Mouse (Mus musculus) embryonic fibroblast, embryonic 13.5 days (primary cell): ENCODE results near the gene Ntmt1. TPM values are rescaled to one million over a fixed set of nuclear protein-coding genes. Genes with fewer than 3 reads are reported as not detected.

ENCODE experiments used
- H3K27ac ChIP-seq: 2 replicates; pipeline ENCODE4 v1.5.1; 2012; ENCODE audit warnings: low read length, control low read depth, inconsistent platforms; ENCODE audit not compliant: insufficient read depth
- H3K4me1 ChIP-seq: 2 replicates; pipeline ENCODE4 v1.6.1; 2011; ENCODE audit warnings: low read length; ENCODE audit not compliant: control insufficient read depth, insufficient read depth
- H3K4me3 ChIP-seq: 2 replicates; pipeline ENCODE4 v1.5.1; 2011; ENCODE audit warnings: mild to moderate bottlenecking, control low read depth, low read length; ENCODE audit not compliant: insufficient read depth
- CTCF ChIP-seq: IDR thresholded peaks from 2 replicates; pipeline ENCODE4 v1.5.1; 2011; ENCODE audit warnings: mild to moderate bottlenecking, control low read depth, low read length, moderate library complexity, borderline replicate concordance; ENCODE audit not compliant: insufficient read depth
- POLR2A ChIP-seq: IDR thresholded peaks from 2 replicates; pipeline ENCODE4 v1.6.1; 2011; ENCODE audit warnings: low read depth, mild to moderate bottlenecking, control low read depth, low read length, moderate library complexity
- polyA plus RNA-seq: library from polyadenylated mRNA; stranded (reverse); fragments of >200 nt; gene quantifications from 2 replicates; pipeline ENCODE4 v1.2.4, GENCODE M21; 2011; ENCODE audit warnings: low read depth; ENCODE audit not compliant: missing spikeins, insufficient read length

Gene Ntmt1
- polyA plus RNA-seq, 1 experiment: 25.6 TPM

- Histone ChIP-seq H3K4me3 (no peak overlapping the region), H3K4me1 (no peaks in the 10 kb centered on the region), H3K27ac (no peak overlapping the region)
- TF ChIP-seq CTCF (no peak), POLR2A (no peak)
Measured at GRCm38 (mm10) chr2:30769187-30769586, 38.4 kb upstream of the Ntmt1 start.

GRCm38 (mm10) chr2:30771368-30771805 is 36.2 kb upstream of the Ntmt1 start:
- H3K27ac ChIP-seq: no peak overlapping the region
- TF ChIP-seq CTCF: no peak
- TF ChIP-seq POLR2A: no peak
- H3K4me1 ChIP-seq: no peaks in the 10 kb centered on the region
- no peak overlapping the region for H3K4me3 ChIP-seq

DNA sequence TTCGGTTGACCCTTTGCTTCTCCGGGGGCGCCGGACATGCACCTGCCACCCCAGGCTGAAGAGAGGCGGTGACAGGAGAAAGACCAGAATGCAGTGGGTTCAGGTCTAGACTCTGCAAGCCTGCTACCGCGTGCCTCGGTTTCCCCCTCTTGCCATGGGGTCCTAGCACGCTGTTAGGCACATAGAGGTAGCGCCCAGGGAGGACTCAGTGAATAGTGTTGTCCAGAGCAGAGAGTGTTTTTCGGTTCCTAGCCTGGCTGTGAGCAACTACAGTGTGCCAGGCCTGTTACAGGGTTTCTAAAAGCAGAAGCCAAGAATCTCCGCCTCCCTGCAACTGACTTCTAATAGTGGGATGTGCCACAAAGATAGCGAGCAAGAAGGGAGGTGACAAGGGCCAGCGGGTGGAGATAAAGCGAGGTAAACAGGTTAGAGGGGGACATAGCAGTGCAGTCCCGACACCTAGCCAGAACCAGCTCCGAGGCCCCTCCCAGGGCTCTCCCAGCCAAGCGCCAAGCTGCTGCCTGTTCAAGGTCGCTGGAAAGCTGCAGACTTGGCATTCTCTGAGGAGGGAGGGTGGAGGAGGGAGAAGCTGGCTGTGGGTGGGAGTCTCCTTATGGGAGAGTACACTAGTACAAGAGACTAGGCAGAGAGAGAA is 35.7 kb upstream of the Ntmt1 start:
- no peaks in the 10 kb centered on the region for H3K4me1 ChIP-seq
- H3K4me3 ChIP-seq: no peak overlapping the region
- peak overlapping the region; percentile 5 for H3K27ac ChIP-seq
- TF ChIP-seq POLR2A (no peak; the same call in 1 of the 2 replicates), CTCF (no peak)

GRCm38 (mm10) chr2:30772581-30773312 is 34.9 kb upstream of the Ntmt1 start:
- TF ChIP-seq CTCF (no peak), POLR2A (no peak)
- Histone ChIP-seq H3K27ac (peak overlapping the region; percentile 67; the same call in 1 of the 2 replicates), H3K4me1 (no peaks in the 10 kb centered on the region), H3K4me3 (no peak overlapping the region)

DNA sequence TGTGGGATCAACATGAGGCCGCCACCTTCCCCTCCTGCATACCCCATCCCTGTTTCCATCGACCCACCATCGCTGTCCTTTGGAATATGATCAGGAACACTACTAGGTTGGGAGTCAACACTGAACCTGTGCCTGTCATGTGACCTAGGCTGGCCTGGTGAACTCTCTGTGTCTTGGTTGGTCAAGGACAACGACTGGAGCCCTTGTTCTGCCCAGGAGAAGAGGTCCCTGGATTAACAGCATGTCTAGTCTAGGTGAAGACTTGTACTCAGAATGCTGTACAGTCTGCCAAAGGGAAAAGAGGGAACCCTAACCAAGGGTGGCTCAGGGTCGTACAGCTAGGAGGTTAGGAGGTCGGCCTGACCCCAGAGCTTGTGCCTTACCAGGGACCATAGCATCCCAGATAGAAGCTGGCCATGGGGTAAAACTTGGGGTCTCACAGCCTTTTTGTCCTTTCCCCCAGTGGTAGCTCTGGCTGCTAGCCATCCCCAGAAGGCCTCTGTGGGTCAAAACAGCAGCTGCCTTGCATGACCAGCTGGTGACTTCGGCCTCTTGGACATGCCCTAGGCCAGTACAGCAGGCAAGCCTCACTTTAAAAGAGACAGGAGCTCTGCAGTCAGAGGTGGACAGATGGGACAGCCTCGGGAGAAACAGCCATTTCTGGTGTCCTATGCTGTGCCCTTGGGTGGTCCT is 34.2 kb upstream of the Ntmt1 start:
- TF ChIP-seq CTCF: no peak
- TF ChIP-seq POLR2A: no peak
- Histone ChIP-seq H3K4me3 (no peak overlapping the region), H3K27ac (0 out of 2 replicates have a peak overlapping the region, but pooled peaks have one; percentile 16), H3K4me1 (no peaks in the 10 kb centered on the region)

- Histone ChIP-seq H3K27ac (no peak overlapping the region), H3K4me3 (no peak overlapping the region), H3K4me1 (no peaks in the 10 kb centered on the region)
- no peak for TF ChIP-seq CTCF
- TF ChIP-seq POLR2A: no peak
Measured at GRCm38 (mm10) chr2:30775955-30776354, 31.7 kb upstream of the Ntmt1 start.

GRCm38 (mm10) chr2:30777266-30777665 is 30.4 kb upstream of the Ntmt1 start:
- Histone ChIP-seq H3K4me1 (no peaks in the 10 kb centered on the region), H3K4me3 (no peak overlapping the region), H3K27ac (no peak overlapping the region)
- TF ChIP-seq POLR2A (no peak), CTCF (no peak)

DNA sequence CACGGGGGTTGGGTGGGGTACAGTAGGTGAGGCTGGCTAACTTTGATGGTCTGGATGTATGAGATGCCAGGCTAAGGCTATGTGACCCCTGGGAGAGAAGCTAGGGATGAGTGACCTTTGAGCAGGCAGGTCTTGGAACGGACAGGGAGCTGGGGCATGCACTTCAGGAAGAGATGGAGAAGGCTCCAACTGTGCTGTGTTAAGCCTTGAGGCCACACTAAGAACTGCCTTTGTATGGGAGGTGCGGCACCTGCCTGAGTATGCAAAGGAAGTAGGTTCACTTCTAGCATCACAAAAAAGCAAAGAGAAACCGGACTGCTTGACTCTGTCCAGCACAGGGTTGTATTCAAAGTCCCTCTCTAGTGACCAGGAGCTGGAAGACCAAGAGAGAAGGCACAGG is 29.4 kb upstream of the Ntmt1 start:
- no peak overlapping the region for H3K27ac ChIP-seq
- no peak for TF ChIP-seq POLR2A
- no peak for TF ChIP-seq CTCF
- H3K4me3 ChIP-seq: no peak overlapping the region
- no peaks in the 10 kb centered on the region for H3K4me1 ChIP-seq

DNA sequence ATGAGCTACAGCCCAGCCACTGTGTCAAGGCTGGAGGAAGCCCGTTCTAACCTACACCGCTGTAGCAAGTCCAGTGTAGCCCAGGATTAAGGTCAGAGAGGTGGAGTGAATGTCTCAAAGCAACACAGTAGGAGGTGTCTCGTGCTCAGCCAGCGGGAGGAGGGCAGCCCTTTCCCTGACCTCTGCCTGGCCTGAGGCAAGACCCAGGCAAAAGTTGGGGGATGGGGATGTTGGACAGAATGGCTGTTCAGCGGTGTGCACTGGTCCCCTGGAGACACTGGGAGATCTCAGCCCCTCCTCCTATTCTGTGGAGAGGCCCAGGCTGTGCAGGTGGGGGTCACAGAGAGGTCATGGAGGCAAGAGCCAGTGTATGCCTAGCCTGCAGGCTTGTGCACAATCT is 28.4 kb upstream of the Ntmt1 start:
- Histone ChIP-seq H3K27ac (no peak overlapping the region), H3K4me1 (no peaks in the 10 kb centered on the region), H3K4me3 (no peak overlapping the region)
- TF ChIP-seq POLR2A (no peak), CTCF (no peak)
